1 mouse cellular context compared by ENCODE assay signal in the genomic region with DNA sequence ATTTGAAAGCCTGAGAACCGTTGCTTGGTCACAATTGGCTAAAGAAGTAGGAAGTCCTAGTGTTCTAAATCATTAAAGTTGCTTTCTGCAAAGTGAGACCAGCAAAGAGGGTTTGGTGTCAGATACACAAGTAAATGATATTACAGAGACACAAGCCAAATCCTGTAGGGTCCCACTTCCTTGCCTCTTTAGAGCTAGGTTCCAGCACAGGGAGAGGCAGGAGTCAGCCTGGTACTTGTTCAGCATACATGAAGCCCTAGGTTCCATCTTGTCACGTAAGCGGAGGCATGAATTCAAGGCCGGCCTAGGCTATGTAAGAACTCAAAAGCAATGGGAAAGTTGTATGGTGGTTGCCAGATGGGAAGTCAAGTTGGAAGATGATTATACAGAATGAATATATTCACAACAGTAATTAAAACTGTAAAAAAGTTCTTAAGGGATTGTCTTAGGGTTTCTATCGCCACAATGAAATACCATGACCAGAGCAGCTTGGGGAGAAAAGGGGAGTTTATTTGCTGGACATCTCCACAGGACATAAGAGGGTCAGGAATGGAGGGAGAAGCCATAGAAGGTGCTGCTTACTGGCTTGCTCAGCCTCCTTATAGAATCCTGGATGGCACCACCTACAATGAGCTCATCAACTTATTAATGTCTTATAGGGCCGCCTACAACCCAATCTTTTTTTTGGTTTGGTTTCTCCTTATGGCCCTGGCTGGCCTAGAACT.
TF ChIP-seq lines count a peak whose summit lies in the region.

No protein-coding gene starts in this region.

TF ChIP-seq in ES-E14, 5 proteins besides CTCF, POLR2A, EP300 and RAD21:
- TF ChIP-seq ZNF384 (IDR thresholded peaks at IDR 0.05; ENCODE audit: low read depth, low read length) = no peak
- peak; percentile 15 for TF ChIP-seq CHD2 (IDR thresholded peaks at IDR 0.05; ENCODE audit: low read depth, low read length)
